Mouse (Mus musculus) right cerebral cortex, postnatal 10 days (tissue): ENCODE data around the gene Rprd1b.
A peak's percentile ranks its signal among the peaks of the same experiment; 100 is the strongest.

Source experiments
- DNase-seq, 2 experiments: peaks; one replicate each; pipeline ENCODE4 v3.0.0; 2021; ENCODE audit warnings: low spot score in 2 of 2

Rprd1b gene

DNA sequence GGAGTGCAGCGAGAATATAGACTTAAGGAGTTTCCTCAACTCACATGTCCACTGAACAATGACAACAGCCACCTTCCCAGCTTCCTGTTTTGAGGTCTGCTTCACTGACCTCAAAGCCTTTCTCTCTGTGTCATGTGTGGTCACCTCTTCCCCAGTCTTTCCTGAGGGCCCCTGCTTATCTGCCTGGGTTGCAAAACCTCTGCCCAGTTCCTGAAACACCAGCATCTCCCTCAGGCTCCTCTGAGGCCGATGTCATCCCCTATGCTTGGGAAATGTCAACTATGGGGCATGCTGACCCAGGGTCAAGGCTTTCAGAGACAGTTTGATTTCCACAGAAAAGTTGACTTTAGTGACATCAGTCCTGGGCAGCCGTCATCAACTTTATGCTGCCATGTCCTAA, 147.1 kb downstream of the Rprd1b start:
- DNase-seq, result no peak

DNA sequence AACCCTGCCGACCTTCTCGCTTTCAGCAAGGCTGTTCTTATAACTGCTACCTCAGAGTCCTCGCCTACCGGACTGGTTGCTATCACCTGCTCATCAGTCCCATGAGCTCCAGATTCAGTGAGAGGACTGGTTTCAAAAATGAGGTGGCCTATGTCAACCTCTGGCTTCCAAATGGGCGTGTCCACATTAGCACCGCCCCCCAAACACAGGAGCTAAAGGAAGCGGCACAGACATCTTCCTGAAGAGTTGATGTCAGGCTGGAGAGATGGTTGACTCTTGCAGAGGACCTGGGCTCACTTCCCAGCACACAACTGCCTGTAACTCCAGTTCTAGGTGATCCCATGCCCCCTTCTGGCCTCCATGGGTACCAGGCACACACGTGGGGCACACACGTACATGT, 148.5 kb downstream of the Rprd1b start:
- DNase-seq, result no peak

DNA sequence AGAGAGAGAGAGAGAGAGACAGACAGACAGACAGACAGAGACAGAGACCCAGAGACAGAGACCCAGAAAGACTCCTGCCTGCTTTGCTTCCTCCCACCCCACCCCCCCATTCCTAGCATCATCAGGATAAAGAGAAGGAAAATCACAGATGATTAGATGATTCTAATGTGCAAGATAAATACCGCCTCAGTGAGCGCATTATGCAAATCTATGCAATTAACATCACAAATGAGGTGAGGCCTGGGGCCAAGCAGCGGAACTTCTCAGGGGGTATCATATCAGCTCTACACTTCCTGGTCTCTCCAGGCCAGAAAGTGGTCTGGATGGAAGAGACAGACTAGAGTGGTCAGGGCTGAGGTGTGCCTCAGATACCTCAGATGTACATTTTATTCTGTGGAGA, 149.3 kb downstream of the Rprd1b start:
- DNase-seq, result no peak

DNA sequence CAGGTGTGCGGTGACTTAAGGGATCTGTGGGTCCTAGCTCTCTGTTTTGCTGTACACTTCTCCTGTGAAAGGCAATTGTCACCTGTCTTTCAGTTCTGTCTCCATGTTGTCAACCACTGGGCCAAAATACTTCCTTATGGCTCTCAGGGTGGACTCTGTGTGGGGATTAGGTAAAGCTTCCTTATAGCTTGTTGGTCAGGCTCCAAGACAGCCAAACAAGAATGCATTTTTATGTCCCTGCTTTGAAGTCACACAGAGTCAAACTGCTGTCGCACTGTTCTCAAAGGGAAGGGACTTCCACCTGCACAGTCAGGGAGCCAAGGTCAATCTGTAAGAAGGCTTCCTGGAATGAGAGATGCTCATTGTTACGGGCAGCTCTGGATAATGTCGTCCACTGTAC, 149.8 kb downstream of the Rprd1b start:
- DNase-seq, result no peak

DNA sequence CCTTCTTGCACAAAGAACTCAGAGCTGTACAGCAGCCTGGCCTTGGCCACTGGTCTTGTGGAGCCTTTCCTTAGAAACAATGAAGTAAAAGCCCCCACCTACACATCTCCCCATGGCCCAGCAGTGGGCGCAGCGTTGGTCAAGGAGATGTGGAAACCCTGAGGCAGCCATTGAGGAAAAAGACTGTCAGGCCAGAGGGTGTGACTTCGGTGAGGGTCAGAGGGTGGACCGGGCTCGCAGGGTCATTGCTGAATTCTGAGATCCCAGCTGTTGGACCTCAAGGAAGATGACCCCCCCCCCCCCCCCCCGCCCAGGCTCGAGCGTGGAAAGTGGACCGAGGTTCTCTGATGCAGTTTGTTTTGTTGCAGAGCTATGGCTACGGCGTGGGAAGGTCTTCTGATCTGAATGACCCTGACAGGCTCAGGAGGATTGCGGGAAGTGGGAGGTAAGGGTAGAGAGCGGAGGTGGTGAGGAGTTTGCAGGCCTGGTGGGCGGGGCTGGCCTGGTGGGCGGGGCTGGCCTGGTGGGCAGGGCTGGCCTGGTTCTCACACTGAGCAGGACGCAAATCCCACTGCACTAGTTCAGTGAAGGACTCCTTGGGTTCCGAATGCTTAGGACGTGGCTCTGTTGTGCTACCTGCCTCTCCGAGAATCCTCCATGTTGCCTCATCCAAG, 150.5 kb downstream of the Rprd1b start:
- peak in 1 of 2 experiments; percentile 51 for DNase-seq

DNA sequence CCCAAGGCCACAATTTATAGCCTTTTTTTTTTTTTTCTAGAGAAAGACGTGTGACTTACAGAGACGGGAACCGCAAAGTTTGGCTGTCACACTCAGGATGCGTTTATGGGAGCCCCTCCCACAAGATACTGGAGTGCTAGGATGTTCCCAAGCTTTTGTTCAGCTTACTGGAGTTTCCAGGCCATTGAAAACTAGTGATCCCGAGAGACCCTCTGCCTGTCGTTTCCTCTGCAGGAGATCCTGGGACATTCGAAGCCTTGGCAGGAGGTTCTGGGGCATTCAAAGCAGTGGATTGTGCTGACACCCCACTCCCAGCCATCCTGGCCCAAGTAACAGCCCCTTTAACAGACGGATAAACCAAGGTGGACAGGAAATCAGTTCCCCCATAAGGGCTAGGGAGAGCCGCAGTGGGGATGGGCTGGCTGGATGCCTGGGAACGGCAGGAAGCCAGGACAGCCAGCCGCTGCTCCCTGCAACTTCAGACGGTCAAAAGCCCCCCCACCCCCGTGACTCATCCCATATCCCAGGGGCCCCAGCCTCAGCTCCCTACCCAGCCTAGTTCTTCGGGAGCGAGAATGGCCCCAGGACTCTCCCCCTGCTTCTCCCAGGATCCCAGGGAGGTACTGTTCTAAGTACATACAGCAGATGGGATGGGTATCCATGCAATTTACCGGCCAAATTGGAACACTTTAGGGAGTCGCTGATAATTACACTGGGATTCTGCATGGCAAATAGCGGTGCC, 151.2 kb downstream of the Rprd1b start:
- DNase-seq, result no peak

DNA sequence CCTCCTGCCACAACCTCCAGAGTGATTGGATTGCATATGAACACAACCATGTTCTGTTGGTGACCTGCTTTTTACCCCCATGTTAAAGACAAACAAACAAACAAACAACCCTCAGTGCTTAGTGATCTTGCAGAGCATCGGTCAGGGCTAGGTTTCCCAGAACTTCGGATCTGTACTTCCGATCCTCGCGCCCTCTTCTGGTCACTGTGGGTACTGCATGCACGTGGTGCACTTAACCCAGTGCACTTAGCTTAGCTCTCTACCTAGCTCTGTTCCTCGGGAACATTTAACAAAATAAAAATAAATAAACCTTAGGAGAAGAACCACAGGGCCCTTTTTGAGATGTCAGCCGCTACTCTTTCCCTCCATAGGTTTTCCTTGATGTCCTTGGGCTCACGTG, 152.5 kb downstream of the Rprd1b start:
- peak in 1 of 2 experiments; percentile 74 for DNase-seq
